Mouse (Mus musculus): ENCODE results near the gene Gm17359.

Gene Gm17359

GRCm38 (mm10) chr3:79475980-79476379, 139.5 kb downstream of the Gm17359 start:
- in situ Hi-C loops (cut with MboI, MseI), result no loop called here

- in situ Hi-C loops (cut with MboI, MseI), result no loop called here
Observed at GRCm38 (mm10) chr3:79478400-79478799, 141.9 kb downstream of the Gm17359 start.

- in situ Hi-C loops (cut with MboI, MseI), result no loop called here
Observed at GRCm38 (mm10) chr3:79478880-79479279, 142.4 kb downstream of the Gm17359 start.

GRCm38 (mm10) chr3:79484286-79485063, 148.0 kb downstream of the Gm17359 start:
- in situ Hi-C loops (cut with MboI, MseI), result no loop called here

GRCm38 (mm10) chr3:79488025-79488424, 151.6 kb downstream of the Gm17359 start:
- in situ Hi-C loops (cut with MboI, MseI), result no loop called here

- in situ Hi-C loops (cut with MboI, MseI), result no loop called here
Observed at GRCm38 (mm10) chr3:79490102-79490501, 153.6 kb downstream of the Gm17359 start.

GRCm38 (mm10) chr3:79491614-79492013, 155.2 kb downstream of the Gm17359 start:
- in situ Hi-C loops (cut with MboI, MseI), result no loop called here

- in situ Hi-C loops (cut with MboI, MseI), result no loop called here
Observed at GRCm38 (mm10) chr3:79493064-79493463, 156.6 kb downstream of the Gm17359 start.

- in situ Hi-C loops (cut with MboI, MseI), result no loop called here
Observed at GRCm38 (mm10) chr3:79494028-79494427, 157.6 kb downstream of the Gm17359 start.

- in situ Hi-C loops (cut with MboI, MseI), result no loop called here
Observed at GRCm38 (mm10) chr3:79495151-79495550, 158.7 kb downstream of the Gm17359 start.

GRCm38 (mm10) chr3:79496668-79497067, 160.2 kb downstream of the Gm17359 start:
- in situ Hi-C loops (cut with MboI, MseI), result no loop called here

- in situ Hi-C loops (cut with MboI, MseI), result no loop called here
Observed at GRCm38 (mm10) chr3:79500279-79500678, 163.8 kb downstream of the Gm17359 start.

- in situ Hi-C loops (cut with MboI, MseI), result no loop called here
Observed at GRCm38 (mm10) chr3:79501166-79501728, 164.8 kb downstream of the Gm17359 start.
